In the genomic region with DNA sequence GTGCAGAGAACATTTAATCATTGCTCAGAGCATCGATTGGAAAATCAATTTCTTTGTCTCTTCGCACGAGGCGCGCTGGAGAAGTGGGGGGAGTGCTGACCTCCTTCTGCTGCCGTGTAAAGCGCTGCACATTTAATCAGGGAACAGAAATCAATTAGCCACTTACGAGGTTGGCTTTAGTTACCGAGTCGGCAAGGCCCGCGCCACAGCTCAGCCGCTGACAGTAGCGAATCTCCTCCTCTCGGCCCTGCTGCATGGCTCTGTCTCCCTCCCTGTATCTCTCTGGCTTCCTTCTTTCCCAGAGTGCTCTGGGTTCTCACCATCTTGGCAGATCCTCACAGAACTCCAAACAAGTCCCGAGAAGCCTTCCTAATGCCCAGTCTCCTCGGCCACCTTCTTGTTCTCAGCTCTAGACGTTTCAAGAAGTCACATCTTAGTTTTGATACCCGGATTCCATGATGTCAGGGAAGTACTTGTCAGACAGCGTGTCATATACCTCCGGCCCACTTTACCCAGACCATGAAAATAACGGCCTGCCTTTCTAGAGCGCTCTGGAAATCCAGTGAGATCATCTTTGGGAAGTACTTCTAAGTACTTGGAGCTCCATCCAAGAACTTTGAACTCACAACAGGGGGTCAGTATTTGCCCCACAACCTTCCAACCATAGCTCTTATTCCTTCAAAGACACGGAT, we compare ENCODE assay signal across 9 mouse cellular contexts. TPM values are rescaled to one million over a fixed set of nuclear protein-coding genes. Genes with fewer than 3 reads are reported as not detected.
DNase-seq lines count a peak whose midpoint lies in the region; ATAC-seq and TF ChIP-seq lines count a peak whose summit lies in the region.
"Had no signal": no experiment of that assay in that cellular context is flagged by ENCODE, and none has a peak within 500 bp of the region (broad histone marks: within the 10 kb centered on the region; RNA-seq: fewer than 3 reads in every experiment).

No protein-coding gene starts in this region.

- peaks cover 9 to 14% of the 10 kb centered on the region in 2 experiments for H3K4me1 ChIP-seq in heart, embryonic 14.5 days (ENCODE audit: control insufficient read depth in 2 of 2, insufficient read depth in 2 of 2, low read length in 2 of 2)
- no peaks in the 10 kb centered on the region for H3K4me1 ChIP-seq in heart, adult 2 months (ENCODE audit: control insufficient read depth, insufficient read depth, low read length)
- peaks cover 11% of the 10 kb centered on the region for H3K4me1 ChIP-seq in hindbrain, postnatal 0 days (ENCODE audit: insufficient read depth, low read length)
- peaks cover 9% of the 10 kb centered on the region; the same call in 1 of the 2 replicates for H3K4me1 ChIP-seq in midbrain, postnatal 0 days (ENCODE audit: insufficient read depth, low read length)

- TF ChIP-seq EP300 in heart, adult 2 months (IDR thresholded peaks at IDR 0.05; ENCODE audit: insufficient read depth, low read depth, low read length), result no peak

- H3K27me3 ChIP-seq in heart, embryonic 14.5 days (ENCODE audit: control insufficient read depth, insufficient read depth, low read length), result peaks cover 44% of the 10 kb centered on the region
- H3K27me3 ChIP-seq in heart, adult 2 months (ENCODE audit: control insufficient read depth, insufficient read depth, low read length), result no peaks in the 10 kb centered on the region; the same call in none of the 2 replicates
- H3K27me3 ChIP-seq in hindbrain, postnatal 0 days (ENCODE audit: insufficient read depth, low read length), result no peaks in the 10 kb centered on the region
- no peaks in the 10 kb centered on the region for H3K27me3 ChIP-seq in midbrain, postnatal 0 days (ENCODE audit: insufficient read depth, low read length)

- no peaks in the 10 kb centered on the region for H3K79me2 ChIP-seq in heart, adult 2 months (replicated peaks; ENCODE audit: control insufficient read depth, insufficient read depth, low read length)

- H3K27ac ChIP-seq in heart, embryonic 14.5 days (replicated peaks in 1 of 2; ENCODE audit: control insufficient read depth in 1 of 2, insufficient read depth in 1 of 2, low read depth in 2 of 2, low read length in 2 of 2), result no peak overlapping the region
- no peak overlapping the region for H3K27ac ChIP-seq in heart, adult 2 months
- peak overlapping the region; percentile 65; the same call in 1 of the 2 replicates for H3K27ac ChIP-seq in hindbrain, postnatal 0 days
- H3K27ac ChIP-seq in midbrain, postnatal 0 days (ENCODE audit: low read depth, low read length), result peak overlapping the region; percentile 52

- H3K9ac ChIP-seq in heart, embryonic 14.5 days (ENCODE audit: low read length), result peak overlapping the region; percentile 64; the same call in 1 of the 2 replicates
- no peak overlapping the region for H3K9ac ChIP-seq in heart, adult 2 months (ENCODE audit: low read depth, low read length)
- no peak overlapping the region; the same call in 1 of the 2 replicates for H3K9ac ChIP-seq in hindbrain, postnatal 0 days (replicated peaks; ENCODE audit: low read length)
- H3K9ac ChIP-seq in midbrain, postnatal 0 days (replicated peaks; ENCODE audit: low read length, poor library complexity, severe bottlenecking), result peak overlapping the region; percentile 37; the same call in 1 of the 2 replicates

- H3K9me3 ChIP-seq in heart, embryonic 14.5 days (ENCODE audit: control insufficient read depth, low read length), result no peaks in the 10 kb centered on the region
- H3K9me3 ChIP-seq in hindbrain, postnatal 0 days (ENCODE audit: low read length), result no peaks in the 10 kb centered on the region
- H3K9me3 ChIP-seq in midbrain, postnatal 0 days (ENCODE audit: low read length), result no peaks in the 10 kb centered on the region

- peak overlapping the region in 1 of 2 experiments; percentile 8; a peak in 1 of 4 replicates for H3K4me3 ChIP-seq in heart, embryonic 14.5 days (ENCODE audit: control insufficient read depth in 1 of 2, insufficient read depth in 1 of 2, low read depth in 1 of 2, low read length in 2 of 2)
- H3K4me3 ChIP-seq in heart, adult 2 months, result no peak overlapping the region
- H3K4me3 ChIP-seq in hindbrain, postnatal 0 days (ENCODE audit: low read length), result no peak overlapping the region
- H3K4me3 ChIP-seq in midbrain, postnatal 0 days (ENCODE audit: low read depth, low read length), result no peak overlapping the region

- no peak for TF ChIP-seq POLR2A in heart, adult 2 months (IDR thresholded peaks at IDR 0.05; ENCODE audit: insufficient read depth, low read depth, low read length)

- ATAC-seq in heart, embryonic 14.5 days (ENCODE audit: insufficient number of reproducible peaks, insufficient read depth, low FRiP score, low read depth), result no peak
- peak; percentile 47; the same call in 1 of the 2 replicates for ATAC-seq in hindbrain, postnatal 0 days
- ATAC-seq in midbrain, postnatal 0 days (ENCODE audit: low FRiP score), result no peak

- H3K4me2 ChIP-seq in heart, embryonic 14.5 days (ENCODE audit: low read length), result peak overlapping the region; percentile 44
- peak overlapping the region; percentile 34 for H3K4me2 ChIP-seq in hindbrain, postnatal 0 days (ENCODE audit: low read depth, low read length)
- peak overlapping the region; percentile 23 for H3K4me2 ChIP-seq in midbrain, postnatal 0 days (ENCODE audit: low read depth, low read length, poor library complexity, severe bottlenecking)

- intact Hi-C loops in heart, adult 2 months (cut with DNase I), result no loop called here

- TF ChIP-seq CTCF in heart, adult 2 months (IDR thresholded peaks at IDR 0.05), result no peak
- TF ChIP-seq CTCF in hindbrain, postnatal 0 days (IDR thresholded peaks at IDR 0.05; ENCODE audit: low read depth), result no peak
- TF ChIP-seq CTCF in midbrain, postnatal 0 days (IDR thresholded peaks at IDR 0.05), result no peak

- DNase-seq in heart, adult 2 months, result no peak
- peak; percentile 54 for DNase-seq in embryo, embryonic 9.5 days (ENCODE audit: extremely low spot score)
- peak; percentile 70 for DNase-seq in hindbrain, postnatal 0 days (ENCODE audit: low spot score)
- peak; percentile 58 for DNase-seq in midbrain, postnatal 0 days (ENCODE audit: low spot score)
- no peak for DNase-seq in left cerebral cortex, adult 18-20 months (ENCODE audit: low spot score in 2 of 2)
- no peak for DNase-seq in right cerebral cortex, postnatal 10 days (ENCODE audit: low spot score in 2 of 2)
- no peak for DNase-seq in cerebellum, adult 9-11 months
- DNase-seq: gastrocnemius, postnatal 14 days had no signal

- no peaks in the 10 kb centered on the region for H3K36me3 ChIP-seq in heart, embryonic 14.5 days (ENCODE audit: control insufficient read depth, insufficient read depth, low read length)
- no peaks in the 10 kb centered on the region for H3K36me3 ChIP-seq in heart, adult 2 months (ENCODE audit: control insufficient read depth, insufficient read depth, low read length)
- H3K36me3 ChIP-seq in hindbrain, postnatal 0 days (ENCODE audit: insufficient read depth, low read length), result no peaks in the 10 kb centered on the region
- H3K36me3 ChIP-seq in midbrain, postnatal 0 days (ENCODE audit: insufficient read depth, low read length), result no peaks in the 10 kb centered on the region

- 21% methylated on average over 24 of the region's 24 CpGs for WGBS in heart, embryonic 14.5 days
- 28% methylated on average over 24 of the region's 24 CpGs for WGBS in heart, adult 2 months
- 16% methylated on average over 24 of the region's 24 CpGs for WGBS in hindbrain, postnatal 0 days
- 17% methylated on average over 24 of the region's 24 CpGs for WGBS in midbrain, postnatal 0 days

RNA-seq across cellular contexts. Expression of gene C1ql1, which starts 17.5 kb away (rescaled TPM):
- 0.71 and 1.5 TPM in 2 replicates for polyA plus RNA-seq in heart, embryonic 14.5 days (2014; fragmentation: Nextera tagmentation; extraction: Ambion mirVana)
- total RNA-seq in heart, adult 2 months (2021), result not detected
- polyA plus RNA-seq in heart, adult 2 months (2012; rRNA removed), result 0.10 TPM in 1 of 2 replicates, not detected in the other
- total RNA-seq in hindbrain, postnatal 0 days (2014; rRNA removed), result 61.0 and 65.6 TPM in 2 replicates
- 16.9 and 18.9 TPM in 2 replicates for polyA plus RNA-seq in hindbrain, postnatal 0 days (2015; fragmentation: Nextera tagmentation; extraction: Ambion mirVana)
- 45.6 and 52.8 TPM in 2 replicates for total RNA-seq in midbrain, postnatal 0 days (2014; rRNA removed)
- 15.8 and 16.9 TPM in 2 replicates for polyA plus RNA-seq in midbrain, postnatal 0 days (2015; fragmentation: Nextera tagmentation; extraction: Ambion mirVana)
- total RNA-seq in left cerebral cortex, adult 18-20 months (2021), result 10 to 100 TPM; 12.3 to 15.7 TPM

RNA-seq across cellular contexts. Expression of gene Kif18b, which starts 39.1 kb away (rescaled TPM):
- polyA plus RNA-seq in heart, embryonic 14.5 days (2014; fragmentation: Nextera tagmentation; extraction: Ambion mirVana), result 4.2 and 4.7 TPM in 2 replicates
- under 1 TPM; 0.10 to 0.32 TPM for total RNA-seq in heart, adult 2 months (2021)
- 0.18 and 0.32 TPM in 2 replicates for polyA plus RNA-seq in heart, adult 2 months (2012; rRNA removed)
- 9.2 and 11.7 TPM in 2 replicates for total RNA-seq in hindbrain, postnatal 0 days (2014; rRNA removed)
- polyA plus RNA-seq in hindbrain, postnatal 0 days (2015; fragmentation: Nextera tagmentation; extraction: Ambion mirVana), result 1.9 and 2.1 TPM in 2 replicates
- total RNA-seq in midbrain, postnatal 0 days (2014; rRNA removed), result 3.8 and 6.3 TPM in 2 replicates
- polyA plus RNA-seq in midbrain, postnatal 0 days (2015; fragmentation: Nextera tagmentation; extraction: Ambion mirVana), result 0.46 and 0.60 TPM in 2 replicates
- total RNA-seq in left cerebral cortex, adult 18-20 months (2021), result under 1 TPM in 1 of 2 experiments, not detected in 1; 0.46 TPM

Comparison
In these comparisons a context has a peak if more than half of its experiments do, and no peak if none do; other contexts are left out.
1. H3K9ac ChIP-seq: peak in heart, embryonic 14.5 days (single experiment) and midbrain, postnatal 0 days (single experiment); none in heart, adult 2 months (single experiment) and hindbrain, postnatal 0 days (single experiment).
2. H3K27ac ChIP-seq: peak in hindbrain, postnatal 0 days (single experiment) and midbrain, postnatal 0 days (single experiment); none in heart, embryonic 14.5 days (0 of 2) and heart, adult 2 months (single experiment).
3. DNase-seq: peak in embryo, embryonic 9.5 days (single experiment), hindbrain, postnatal 0 days (single experiment) and midbrain, postnatal 0 days (single experiment); none in heart, adult 2 months (0 of 2), left cerebral cortex, adult 18-20 months (0 of 2), right cerebral cortex, postnatal 10 days (0 of 2) and cerebellum, adult 9-11 months (single experiment).
4. RNA of gene C1ql1, which starts 17.5 kb away (total RNA-seq): 61.0 to 65.6 TPM in hindbrain, postnatal 0 days, 45.6 to 52.8 TPM in midbrain, postnatal 0 days and 12.3 to 15.7 TPM in left cerebral cortex, adult 18-20 months; not detected in heart, adult 2 months; every median in the first group is over 10 times any median in the second.
5. Peak in every context shown above with its lines, with median percentiles within 50 percentile points of each other: H3K4me2 ChIP-seq.